Mouse (Mus musculus) frontal cortex, postnatal 14 days (tissue): ENCODE results near the gene Epp13.
"Not testable (repeated sequence)": the region's sequence is repeated elsewhere in the genome, so short reads cannot be mapped to it uniquely, and the experiment has no call there.

ENCODE experiments used
- DNase-seq, 2 experiments: peaks; one replicate each; pipeline ENCODE4 v3.0.0; 2022; ENCODE audit warnings: low spot score in 2 of 2

Gene Epp13

DNA sequence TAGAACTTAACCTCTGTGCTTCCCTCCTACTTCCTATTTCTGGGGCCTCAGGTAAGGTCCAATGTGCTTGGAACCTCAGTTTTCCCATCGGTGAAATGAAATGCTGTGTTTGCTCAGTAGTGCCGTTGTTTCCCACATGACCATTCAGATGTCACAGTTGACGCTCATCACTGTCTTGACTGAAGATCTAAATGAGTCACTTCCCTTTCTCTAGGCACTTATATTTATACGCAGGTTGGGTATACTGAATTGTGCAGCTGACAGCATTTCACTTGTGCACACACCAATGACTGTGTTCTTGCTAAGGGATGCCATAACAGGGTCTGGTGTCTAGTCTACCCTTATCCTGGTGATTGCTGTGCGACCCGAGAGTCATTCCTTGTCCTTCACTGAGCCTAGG is 32.9 kb downstream of the Epp13 start:
- DNase-seq, result no peak

DNA sequence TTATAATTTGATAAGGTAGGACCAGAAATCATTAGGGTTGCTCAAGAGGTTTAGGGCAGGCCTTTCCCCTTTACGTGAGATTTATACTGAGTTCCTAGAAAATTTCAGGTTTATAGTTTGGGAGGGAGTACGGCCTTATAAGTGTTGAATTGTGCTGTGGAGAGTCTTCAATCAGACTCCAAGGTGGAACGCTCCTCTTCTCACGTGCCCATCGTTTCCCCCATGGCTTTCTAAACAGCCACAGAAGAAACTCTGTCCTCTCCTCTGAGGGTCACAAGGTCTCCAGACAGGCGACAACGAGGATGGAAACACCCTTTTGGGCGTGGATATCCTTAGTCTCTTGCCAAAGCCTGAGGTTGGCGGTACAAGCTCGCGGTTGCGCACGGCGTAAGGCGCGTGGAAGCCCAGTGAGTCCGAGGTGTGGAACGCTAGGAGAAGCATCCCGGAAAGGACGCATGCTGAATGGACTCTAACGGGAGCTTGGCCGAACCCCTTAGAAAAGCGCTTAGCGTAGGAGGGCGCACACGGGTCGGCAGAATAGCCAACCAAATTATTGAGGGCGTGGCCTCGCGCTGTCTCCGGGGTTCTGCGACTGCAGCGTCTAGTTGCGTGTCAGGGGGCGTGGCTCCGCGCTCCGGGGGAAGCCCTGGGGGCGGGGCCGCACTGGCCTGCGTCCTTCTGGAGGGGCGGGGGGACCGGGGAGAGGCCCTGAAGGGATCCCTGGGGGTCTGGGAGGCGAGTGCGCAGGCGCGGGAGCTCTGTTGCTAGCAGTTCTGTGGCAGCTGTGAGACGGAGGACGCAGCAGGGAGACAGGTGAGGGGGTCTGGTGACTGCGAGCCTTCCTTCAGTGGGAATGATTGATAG is 33.6 kb downstream of the Epp13 start, which contains the start of gene Zfp667:
Gene Zfp667, plus strand, starts transcription at position 738 of the 864 bp plus-strand sequence.
- DNase-seq, result peak; percentile 95 to 96

DNA sequence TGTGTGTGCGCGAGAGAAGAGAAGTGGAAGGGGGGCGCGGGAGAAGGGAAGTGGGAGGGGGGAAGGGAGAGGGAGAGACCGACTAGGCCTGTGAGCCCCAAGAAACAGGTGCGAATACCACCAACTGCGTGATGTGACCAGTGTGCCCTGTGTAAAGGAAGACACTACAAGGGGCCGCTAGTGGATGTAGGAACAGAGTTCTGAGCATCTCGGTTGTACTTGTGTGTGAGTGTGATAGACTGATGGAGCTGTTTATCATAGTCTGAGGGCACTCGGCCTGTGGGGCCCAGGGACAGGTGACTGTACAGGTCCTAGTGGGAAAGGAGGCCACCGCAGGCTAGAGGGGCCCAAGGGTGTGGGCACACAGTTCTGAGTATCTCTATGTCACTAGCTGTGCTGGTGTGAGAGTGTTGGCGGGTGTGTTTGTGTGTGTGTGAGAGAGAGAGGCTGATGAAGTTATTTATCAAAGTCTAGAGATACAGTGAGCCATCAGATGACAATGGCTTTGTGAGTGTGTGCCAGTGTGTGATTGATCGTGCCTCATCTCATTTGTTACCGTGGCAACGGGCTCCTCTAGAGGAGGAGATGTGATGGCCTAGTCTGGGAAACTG is 34.5 kb downstream of the Epp13 start:
- no peak for DNase-seq

DNA sequence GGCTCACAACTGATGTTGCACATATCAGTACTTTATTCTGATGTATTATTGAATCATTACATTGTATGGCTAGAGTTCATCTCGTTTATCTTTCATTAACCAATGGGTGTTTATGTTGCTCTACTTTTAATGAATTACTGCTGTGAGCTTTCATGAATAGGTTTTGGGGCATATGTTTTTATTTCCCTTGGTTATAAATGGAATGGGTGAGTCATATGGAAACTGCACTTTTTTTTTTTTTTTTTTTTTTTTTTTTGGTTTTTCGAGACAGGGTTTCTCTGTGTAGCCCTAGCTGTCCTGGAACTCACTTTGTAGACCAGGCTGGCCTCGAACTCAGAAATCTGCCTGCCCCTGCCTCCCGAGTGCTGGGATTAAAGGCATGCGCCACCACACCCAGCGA is 38.6 kb downstream of the Epp13 start:
- not testable (repeated sequence) for DNase-seq

DNA sequence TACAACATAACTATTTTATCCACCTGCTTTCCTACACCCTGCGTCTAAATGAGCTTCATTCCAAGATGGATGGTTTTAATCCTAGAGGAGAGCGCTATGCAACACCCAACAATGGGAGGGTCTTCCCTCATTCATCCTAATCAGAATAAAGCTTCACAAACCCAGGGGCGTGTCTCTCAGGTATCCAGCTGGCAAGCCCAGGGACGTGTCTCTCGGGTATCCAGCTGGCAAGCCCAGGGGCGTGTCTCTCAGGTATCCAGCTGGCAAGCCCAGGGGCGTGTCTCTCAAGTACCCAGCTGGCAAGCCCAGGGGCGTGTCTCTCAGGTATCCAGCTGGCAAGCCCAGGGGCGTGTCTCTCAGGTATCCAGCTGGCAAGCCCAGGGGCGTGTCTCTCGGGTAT is 48.3 kb downstream of the Epp13 start:
- DNase-seq, result not testable (repeated sequence)

DNA sequence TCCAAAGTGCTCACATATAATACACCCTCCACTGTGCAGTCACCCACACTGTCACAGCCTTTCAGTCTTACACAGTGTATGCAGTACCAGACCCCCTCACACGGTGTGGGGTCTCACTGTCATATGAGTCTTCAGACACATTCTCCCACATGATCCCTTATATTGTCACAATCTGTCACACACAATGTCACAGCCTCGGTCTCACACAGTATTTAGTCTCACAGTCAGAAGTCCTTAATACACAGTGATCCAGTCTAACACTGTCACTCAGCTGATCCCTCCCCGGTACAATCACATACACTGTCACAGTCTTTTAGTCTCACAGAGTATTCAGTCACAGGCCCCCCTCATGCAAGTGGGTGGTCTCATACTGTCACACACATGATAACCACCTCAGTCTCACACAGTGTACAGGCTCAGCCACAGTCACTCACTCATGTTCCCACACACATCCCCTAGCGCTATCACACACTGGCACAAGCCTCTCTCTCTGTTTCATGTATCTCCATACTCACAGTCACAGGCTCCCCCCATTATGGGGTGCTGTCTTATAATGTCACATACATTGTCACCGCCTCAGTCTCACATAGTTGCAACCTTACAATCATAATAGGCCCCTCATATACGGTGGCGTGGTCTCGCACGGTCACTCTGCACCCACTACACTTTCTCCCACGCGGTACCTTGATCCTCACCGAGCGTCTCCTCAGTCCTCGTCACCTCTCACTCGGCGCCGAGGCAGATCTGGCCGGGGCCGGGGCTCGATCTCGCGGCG is 78.1 kb downstream of the Epp13 start:
- peak; percentile 31 to 33 for DNase-seq

DNA sequence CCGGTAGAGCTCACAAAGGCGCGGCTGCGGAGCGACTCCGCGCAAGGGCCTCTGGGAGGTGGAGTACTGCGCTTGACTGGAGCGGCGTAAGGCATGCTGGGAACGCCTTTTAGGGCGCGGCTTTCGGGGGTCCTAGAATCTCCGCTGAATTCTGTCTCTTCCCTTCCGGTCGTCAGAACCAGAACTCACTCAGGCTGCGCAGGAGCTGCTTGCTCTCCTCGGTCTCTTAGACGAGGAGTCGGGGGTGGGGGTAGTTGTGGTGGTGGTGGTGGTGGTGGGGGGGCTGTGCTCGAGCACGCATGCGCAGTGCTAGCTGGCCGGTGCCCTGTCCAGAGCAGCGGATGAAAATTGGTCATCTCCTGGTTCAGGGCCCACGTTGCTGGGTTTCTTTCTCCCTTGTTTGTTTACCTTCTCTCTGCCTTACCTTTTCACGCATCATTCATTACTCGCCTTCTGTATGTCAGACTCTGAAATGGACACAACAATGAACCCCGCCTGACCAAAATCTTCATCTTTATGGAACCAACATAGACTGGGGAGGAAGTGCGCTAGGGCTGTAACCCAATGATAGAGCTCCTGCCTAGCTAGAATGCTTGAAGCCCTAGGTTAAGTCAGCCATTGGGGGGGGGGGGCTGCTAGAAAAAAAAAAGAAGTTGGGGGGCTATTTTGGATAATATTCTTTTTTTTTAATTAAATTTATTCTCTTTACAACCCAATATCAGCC is 78.9 kb downstream of the Epp13 start, which contains the start of gene Zfp583:
Gene Zfp583, minus strand, starts transcription at position 53 of the 724 bp plus-strand sequence.
- DNase-seq, result peak; percentile 73 to 83
